Mouse (Mus musculus): ENCODE measurements around the gene Wdr27.
"Not testable (repeated sequence)": the region's sequence is repeated elsewhere in the genome, so short reads cannot be mapped to it uniquely, and the experiment has no call there.

Wdr27 gene

GRCm38 (mm10) chr17:14930697-14931096, 12.3 kb downstream of the Wdr27 start:
- DNase-seq (ENCODE audit: low read depth) = peak; percentile 21

GRCm38 (mm10) chr17:14928631-14929030, 14.3 kb downstream of the Wdr27 start:
- no peak for DNase-seq (ENCODE audit: low read depth)

GRCm38 (mm10) chr17:14927644-14928218, 15.2 kb downstream of the Wdr27 start:
- no peak for DNase-seq (ENCODE audit: low read depth)

- DNase-seq (ENCODE audit: low read depth) = no peak
Observed at GRCm38 (mm10) chr17:14921582-14921981, 21.4 kb downstream of the Wdr27 start.

- no peak for DNase-seq (ENCODE audit: low read depth)
Observed at GRCm38 (mm10) chr17:14917866-14918265, 25.1 kb downstream of the Wdr27 start.

GRCm38 (mm10) chr17:14914401-14914800, 28.6 kb downstream of the Wdr27 start:
- no peak for DNase-seq (ENCODE audit: low read depth)

GRCm38 (mm10) chr17:14912981-14913380, 30.0 kb downstream of the Wdr27 start:
- no peak for DNase-seq (ENCODE audit: low read depth)

- DNase-seq (ENCODE audit: low read depth) = peak; percentile 43
Observed at GRCm38 (mm10) chr17:14912420-14912819, 30.5 kb downstream of the Wdr27 start.

GRCm38 (mm10) chr17:14910771-14911170, 32.2 kb downstream of the Wdr27 start:
- DNase-seq (ENCODE audit: low read depth) = no peak

- DNase-seq (ENCODE audit: low read depth) = no peak
Observed at GRCm38 (mm10) chr17:14909331-14909730, 33.6 kb downstream of the Wdr27 start.

- no peak for DNase-seq (ENCODE audit: low read depth)
Observed at GRCm38 (mm10) chr17:14907136-14907535, 35.8 kb downstream of the Wdr27 start.

GRCm38 (mm10) chr17:14906611-14907010, 36.3 kb downstream of the Wdr27 start:
- no peak for DNase-seq (ENCODE audit: low read depth)

- DNase-seq (ENCODE audit: low read depth) = peak; percentile 65
Observed at GRCm38 (mm10) chr17:14904637-14905265, 38.2 kb downstream of the Wdr27 start.

- DNase-seq (ENCODE audit: low read depth) = no peak
Observed at GRCm38 (mm10) chr17:14904206-14904605, 38.8 kb downstream of the Wdr27 start.

GRCm38 (mm10) chr17:14903212-14903611, 39.7 kb downstream of the Wdr27 start:
- DNase-seq (ENCODE audit: low read depth) = no peak

- no peak for DNase-seq (ENCODE audit: low read depth)
Observed at GRCm38 (mm10) chr17:14898972-14899371, 44.0 kb downstream of the Wdr27 start.

- DNase-seq (ENCODE audit: low read depth) = not testable (repeated sequence)
Observed at GRCm38 (mm10) chr17:14895058-14895457, 47.9 kb downstream of the Wdr27 start.

GRCm38 (mm10) chr17:14886933-14887332, 56.0 kb downstream of the Wdr27 start:
- DNase-seq (ENCODE audit: low read depth) = no peak

GRCm38 (mm10) chr17:14874656-14875204, 68.2 kb downstream of the Wdr27 start:
- DNase-seq (ENCODE audit: low read depth) = peak; percentile 5

GRCm38 (mm10) chr17:14860220-14860619, 82.7 kb downstream of the Wdr27 start:
- DNase-seq (ENCODE audit: low read depth) = no peak

- no peak for DNase-seq (ENCODE audit: low read depth)
Observed at GRCm38 (mm10) chr17:14847709-14848108, 95.2 kb downstream of the Wdr27 start.

GRCm38 (mm10) chr17:14846880-14847279, 96.1 kb downstream of the Wdr27 start:
- no peak for DNase-seq (ENCODE audit: low read depth)

- no peak for DNase-seq (ENCODE audit: low read depth)
Observed at GRCm38 (mm10) chr17:14826715-14827295, 116.2 kb downstream of the Wdr27 start.
